15 mouse cellular contexts compared by ENCODE assay signal in the genomic region with DNA sequence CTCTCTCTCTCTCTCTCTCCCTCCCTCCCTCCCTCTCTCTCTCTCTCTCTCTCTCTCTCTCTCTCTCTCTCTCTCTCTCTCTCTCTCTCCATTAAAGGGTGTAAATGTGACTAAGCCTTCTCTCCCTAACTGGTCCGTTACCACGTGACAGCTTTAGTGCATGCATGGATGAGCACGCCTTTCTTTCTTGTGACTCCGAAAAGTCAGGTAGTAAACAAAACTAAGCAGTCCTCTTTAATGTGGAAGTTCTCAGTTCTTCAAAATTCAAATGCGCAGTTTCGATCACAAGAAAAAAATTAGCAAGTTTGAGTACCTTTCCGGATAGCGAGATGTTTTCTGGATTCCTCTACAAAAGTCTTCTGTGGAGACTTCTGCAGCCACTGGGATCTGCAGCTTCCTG. TPM values are rescaled to one million over a fixed set of nuclear protein-coding genes. Genes with fewer than 3 reads are reported as not detected.
"Had no signal": no experiment of that assay in that cellular context is flagged by ENCODE, and none has a peak within 500 bp of the region (broad histone marks: within the 10 kb centered on the region; RNA-seq: fewer than 3 reads in every experiment).

No protein-coding gene starts in this region.

- H3K4me3 ChIP-seq: left cerebral cortex, adult 2 months; liver, embryonic 13.5 days; midbrain, embryonic 10.5 days; midbrain, embryonic 13.5 days; myocyte; neural tube, embryonic 13.5 days; stomach, embryonic 15.5 days had no signal

- DNase-seq: layer of hippocampus, postnatal 36 days; liver, embryonic 13.5 days; right cerebral cortex, adult 18-20 months; right cerebral cortex, postnatal 14 days; right cerebral cortex, postnatal 4 days; thymus, postnatal 36 days had no signal

- H3K4me1 ChIP-seq: liver, embryonic 13.5 days; midbrain, embryonic 10.5 days; midbrain, embryonic 13.5 days; neural tube, embryonic 13.5 days; stomach, embryonic 15.5 days had no signal

- H3K27ac ChIP-seq: left cerebral cortex, adult 2 months; liver, embryonic 13.5 days; midbrain, embryonic 10.5 days; midbrain, embryonic 13.5 days; neural tube, embryonic 13.5 days had no signal

RNA-seq across cellular contexts. Expression of gene Fam110c, which starts 13.4 kb away (rescaled TPM):
- total RNA-seq: layer of hippocampus, postnatal 10 days; layer of hippocampus, postnatal 36 days; left cerebral cortex, adult 2 months; neutrophil, adult 5-6 weeks had no signal
- polyA plus RNA-seq: midbrain, embryonic 13.5 days; midbrain, embryonic 16.5 days had no signal
